Mouse (Mus musculus) embryonic facial prominence, embryonic 14.5 days (tissue): ENCODE results near the gene Pnmal2. TPM values are rescaled to one million over a fixed set of nuclear protein-coding genes. Genes with fewer than 3 reads are reported as not detected.

Experiments
- ATAC-seq: fragments of 200-750 bp; cut with Nextera tagmentation; 2 replicates; pipeline ENCODE4 v1.8.0; 2017; ENCODE audit warnings: low read depth, moderate number of reproducible peaks, moderate TSS enrichment
- DNase-seq: peaks from one replicate; pipeline ENCODE4 v3.0.0-alpha.2; 2015; ENCODE audit warnings: low spot score
- H3K27ac ChIP-seq: fragments of 300-500 bp; sonication (generic); replicated peaks from 2 replicates; pipeline ENCODE4 v1.5.1; 2014; ENCODE audit warnings: low read depth, mild to moderate bottlenecking, low read length, moderate library complexity
- H3K27me3 ChIP-seq: fragments of 300-500 bp; sonication (generic); replicated peaks from 2 replicates; pipeline ENCODE4 v1.6.1; 2014; ENCODE audit warnings: low read length; ENCODE audit not compliant: control insufficient read depth, insufficient read depth
- H3K36me3 ChIP-seq: fragments of 300-500 bp; sonication (generic); 2 replicates; pipeline ENCODE4 v1.6.1; 2014; ENCODE audit warnings: low read length, mixed read lengths; ENCODE audit not compliant: control insufficient read depth, insufficient read depth
- H3K4me1 ChIP-seq: fragments of 300-500 bp; sonication (generic); 2 replicates; pipeline ENCODE4 v1.6.1; 2014; ENCODE audit warnings: antibody characterized with exemption, low read length; ENCODE audit not compliant: control insufficient read depth, insufficient read depth
- H3K4me2 ChIP-seq: fragments of 300-500 bp; sonication (generic); 2 replicates; pipeline ENCODE4 v1.6.1; 2014; ENCODE audit warnings: low read depth, mild to moderate bottlenecking, low read length, moderate library complexity, mixed read lengths
- H3K4me3 ChIP-seq: fragments of 300-500 bp; sonication (generic); 2 replicates; pipeline ENCODE4 v1.5.1; 2014; ENCODE audit warnings: low read depth, mild to moderate bottlenecking, low read length
- H3K9ac ChIP-seq: fragments of 300-500 bp; sonication (generic); 2 replicates; pipeline ENCODE4 v1.6.1; 2014; ENCODE audit warnings: low read depth, mild to moderate bottlenecking, low read length, moderate library complexity, mixed read lengths
- H3K9me3 ChIP-seq: fragments of 300-500 bp; sonication (generic); 2 replicates; pipeline ENCODE4 v1.6.1; 2016; ENCODE audit warnings: low read length; ENCODE audit not compliant: control insufficient read depth
- WGBS: fragments of 180-500 bp; shearing (Covaris S2); extraction: QIAGEN DNeasy Blood & Tissue Kit; methylation state at CpG from one replicate; pipeline ENCODE4 v1.1.7; 2014; 5-methylcytosine and 5-hydroxymethylcytosine counted together
- polyA plus RNA-seq: library from polyadenylated mRNA; unstranded; fragments of >200 nt; fragmentation: Nextera tagmentation; extraction: Ambion mirVana; gene quantifications from 2 replicates; pipeline ENCODE4 v1.2.1, GENCODE M21; 2014

Gene Pnmal2
- polyA plus RNA-seq, 1 experiment from 2014 or later: 20.9 TPM

DNA sequence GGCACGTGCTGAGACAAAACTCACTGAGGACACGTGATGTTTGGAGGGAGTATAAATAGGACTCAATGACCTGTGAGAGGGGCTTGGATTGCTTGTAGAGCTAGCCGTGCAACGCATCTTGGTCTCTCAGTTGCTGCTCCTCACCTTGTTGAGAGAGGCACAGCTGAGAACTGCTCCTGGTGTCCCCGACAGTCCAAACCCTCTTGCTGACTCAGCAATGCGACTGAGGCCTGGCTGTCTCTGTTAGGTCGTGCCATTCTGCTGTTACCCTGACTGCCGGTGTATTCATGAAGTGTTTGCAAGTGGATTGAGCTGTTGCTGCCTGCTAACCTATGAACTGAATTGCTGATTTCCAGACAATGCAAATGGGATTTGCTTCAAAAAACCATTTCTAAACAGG lies 31.8 kb downstream of the Pnmal2 start:
- no peak overlapping the region for H3K4me3 ChIP-seq
- H3K4me1 ChIP-seq: 0 out of 2 replicates have a peak, but pooled peaks cover 3% of the 10 kb centered on the region
- 58% methylated on average over 8 of the region's 8 CpGs for WGBS
- no peak for DNase-seq
- H3K27ac ChIP-seq: no peak overlapping the region
- no peaks in the 10 kb centered on the region for H3K27me3 ChIP-seq
- no peak overlapping the region for H3K4me2 ChIP-seq
- no peak for ATAC-seq
- H3K9me3 ChIP-seq: no peaks in the 10 kb centered on the region
- H3K36me3 ChIP-seq: no peaks in the 10 kb centered on the region
- H3K9ac ChIP-seq: no peak overlapping the region

DNA sequence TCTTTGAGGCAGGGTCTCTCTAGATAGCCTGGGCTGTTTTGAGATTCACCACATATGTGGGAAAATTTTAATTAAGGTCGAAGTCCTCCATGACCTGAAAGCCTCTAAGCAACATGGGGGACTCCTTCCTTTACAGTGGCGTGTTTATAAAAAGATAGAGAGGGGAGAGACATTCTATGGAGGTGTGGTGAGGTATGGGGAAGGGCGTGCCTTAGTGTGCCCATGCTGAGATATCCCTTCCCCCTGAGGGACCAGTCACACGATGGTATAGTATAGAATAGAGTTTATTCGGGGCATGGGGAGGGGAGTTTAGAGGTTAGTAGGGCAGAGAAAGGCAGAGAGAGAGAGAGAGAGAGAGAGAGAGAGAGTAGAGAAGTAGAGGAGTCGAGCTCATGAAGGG lies 33.7 kb downstream of the Pnmal2 start:
- WGBS: 71% methylated on average over 6 of the region's 6 CpGs
- Histone ChIP-seq H3K36me3 (no peaks in the 10 kb centered on the region), H3K27ac (no peak overlapping the region), H3K4me3 (no peak overlapping the region), H3K9ac (no peak overlapping the region), H3K4me2 (no peak overlapping the region), H3K27me3 (no peaks in the 10 kb centered on the region), H3K4me1 (0 out of 2 replicates have a peak, but pooled peaks cover 3% of the 10 kb centered on the region), H3K9me3 (no peaks in the 10 kb centered on the region)
- no peak for ATAC-seq
- no peak for DNase-seq

DNA sequence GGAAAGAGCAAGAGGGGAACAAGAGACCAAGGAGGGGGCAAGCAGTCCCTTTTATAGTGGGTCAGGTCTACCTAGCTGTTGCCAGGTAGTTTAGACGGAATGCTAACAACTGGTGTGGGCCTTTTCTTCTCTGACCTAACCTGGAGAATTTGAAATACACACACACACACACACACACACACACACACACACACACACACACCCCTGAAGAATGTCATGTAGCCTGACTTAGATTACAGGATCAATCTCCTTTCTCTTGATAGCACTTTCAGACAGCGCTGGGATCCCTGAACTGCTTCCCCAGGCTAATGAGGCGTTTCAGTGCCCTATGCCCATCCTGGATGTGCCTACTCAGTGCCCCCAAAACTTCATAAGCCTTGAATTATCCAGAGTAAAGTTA lies 34.1 kb downstream of the Pnmal2 start:
- Histone ChIP-seq H3K9me3 (no peaks in the 10 kb centered on the region), H3K4me1 (0 out of 2 replicates have a peak, but pooled peaks cover 3% of the 10 kb centered on the region), H3K4me3 (no peak overlapping the region), H3K27me3 (no peaks in the 10 kb centered on the region), H3K4me2 (no peak overlapping the region), H3K36me3 (no peaks in the 10 kb centered on the region), H3K9ac (no peak overlapping the region), H3K27ac (no peak overlapping the region)
- DNase-seq (no peak), ATAC-seq (no peak)
- WGBS: 84% methylated on average over 3 of the region's 3 CpGs

DNA sequence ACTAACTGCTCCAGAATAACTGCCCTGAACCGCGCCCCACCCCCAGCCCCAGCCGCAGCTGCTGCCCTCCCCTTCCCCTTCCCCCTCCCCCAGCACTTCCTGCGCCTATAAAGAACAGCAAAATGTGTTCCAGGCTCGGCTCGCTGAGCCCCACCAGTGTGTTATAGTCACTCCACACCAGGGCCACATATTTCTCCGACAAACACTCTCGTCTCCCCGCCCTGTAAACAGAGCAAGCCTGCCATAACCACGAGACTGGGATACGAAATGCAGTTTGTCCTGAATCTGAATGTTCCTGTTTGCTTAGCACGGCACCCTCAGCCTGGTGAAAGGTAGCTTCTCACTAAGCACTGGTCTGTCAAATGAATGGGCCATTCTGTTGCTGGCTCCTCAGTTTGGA lies 35.9 kb downstream of the Pnmal2 start:
- no peaks in the 10 kb centered on the region for H3K27me3 ChIP-seq
- H3K4me2 ChIP-seq: peak overlapping the region; percentile 44
- H3K36me3 ChIP-seq: no peaks in the 10 kb centered on the region
- peak; percentile 69; the same call in 1 of the 2 replicates for ATAC-seq
- H3K4me3 ChIP-seq: peak overlapping the region; percentile 17
- H3K9ac ChIP-seq: peak overlapping the region; percentile 47
- 0 out of 2 replicates have a peak, but pooled peaks cover 3% of the 10 kb centered on the region for H3K4me1 ChIP-seq
- peak; percentile 77 for DNase-seq
- 3% methylated on average over 11 of the region's 12 CpGs for WGBS
- H3K27ac ChIP-seq: peak overlapping the region; percentile 73
- no peaks in the 10 kb centered on the region for H3K9me3 ChIP-seq

DNA sequence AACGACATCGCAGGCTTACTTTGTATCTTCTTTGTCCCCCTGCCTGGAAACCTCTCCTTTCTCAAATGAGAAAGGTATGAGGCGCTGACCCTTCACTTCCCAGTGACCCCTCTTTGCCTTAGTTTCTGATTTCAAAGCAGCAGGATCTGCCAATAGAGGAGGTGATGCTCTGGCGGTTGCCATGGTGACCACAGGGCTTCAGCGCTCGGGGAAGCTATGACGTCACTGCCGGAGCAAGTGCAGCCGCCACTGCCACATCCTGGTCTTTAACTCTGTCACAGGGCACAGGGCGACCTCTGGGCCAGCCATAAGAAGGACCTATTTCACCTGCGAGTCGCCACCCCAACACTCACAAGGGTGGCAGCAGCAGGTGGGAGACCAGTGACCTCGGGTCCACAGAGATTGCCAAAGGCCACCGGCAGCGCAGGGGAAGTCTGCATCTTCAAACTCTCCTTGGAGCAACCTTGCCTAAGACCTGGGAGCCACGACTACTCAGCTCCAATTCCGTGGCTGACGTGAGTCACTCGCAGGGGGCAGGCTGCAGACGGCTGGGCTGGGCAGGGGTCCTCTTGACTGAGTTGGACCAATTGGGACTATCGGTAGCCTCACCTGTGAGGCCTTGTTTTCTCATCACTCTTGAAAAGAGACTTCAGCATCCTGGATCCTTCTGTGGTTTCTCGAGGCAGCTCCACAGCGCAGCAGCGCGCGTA lies 38.5 kb downstream of the Pnmal2 start, which contains the start of gene Gm42372:
Gm42372 (plus strand) TSS at position 228 of the 710 bp plus-strand sequence.
- H3K9me3 ChIP-seq: no peaks in the 10 kb centered on the region
- no peaks in the 10 kb centered on the region for H3K27me3 ChIP-seq
- peak; percentile 47; the same call in 1 of the 2 replicates for ATAC-seq
- H3K36me3 ChIP-seq: no peaks in the 10 kb centered on the region
- H3K4me2 ChIP-seq: peak within 1 kb of the TSS; percentile 41
- H3K9ac ChIP-seq: peak within 1 kb of the TSS; percentile 28; the same call in 1 of the 2 replicates
- H3K27ac ChIP-seq: no peak within 1 kb of the TSS
- H3K4me1 ChIP-seq: peaks cover 6% of the 10 kb centered on the region
- H3K4me3 ChIP-seq: no peak within 1 kb of the TSS
- WGBS: 23% methylated on average over 24 of the region's 26 CpGs
- peak; percentile 81 for DNase-seq

DNA sequence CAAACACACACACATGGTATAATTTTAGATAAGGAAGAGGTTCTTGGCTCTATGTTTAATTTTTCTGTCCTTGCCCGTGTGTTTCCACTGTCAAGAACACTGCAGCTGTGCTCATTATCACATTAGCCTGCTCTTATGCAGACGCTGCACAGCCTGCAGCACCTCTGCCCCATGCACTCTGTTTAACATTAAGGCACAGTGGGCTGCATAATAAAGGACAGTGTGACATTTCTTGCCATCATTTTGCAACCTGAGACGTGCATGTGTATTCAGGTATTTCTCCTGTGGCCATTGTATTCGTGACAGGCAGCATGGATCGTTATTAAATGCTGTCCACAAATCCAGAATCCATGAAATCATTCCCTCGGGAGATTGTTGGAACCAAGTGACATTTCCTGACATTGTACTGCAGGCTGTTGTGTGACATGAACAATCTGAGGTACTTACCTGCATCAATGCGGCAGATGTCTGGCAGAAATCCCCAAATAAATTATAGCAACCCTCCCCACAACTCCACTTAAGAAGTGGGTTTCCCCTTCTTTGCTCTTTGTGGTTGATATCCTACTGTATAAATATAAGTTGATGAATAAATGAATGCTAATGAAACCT lies 43.2 kb downstream of the Pnmal2 start:
- WGBS: 26% methylated on average over 7 of the region's 7 CpGs
- DNase-seq: peak; percentile 51
- no peaks in the 10 kb centered on the region for H3K27me3 ChIP-seq
- H3K27ac ChIP-seq: peak overlapping the region; percentile 49; the same call in 1 of the 2 replicates
- H3K9me3 ChIP-seq: no peaks in the 10 kb centered on the region
- no peak overlapping the region for H3K4me2 ChIP-seq
- no peak for ATAC-seq
- no peak overlapping the region for H3K9ac ChIP-seq
- H3K36me3 ChIP-seq: no peaks in the 10 kb centered on the region
- no peak overlapping the region for H3K4me3 ChIP-seq
- peaks cover 37% of the 10 kb centered on the region for H3K4me1 ChIP-seq

DNA sequence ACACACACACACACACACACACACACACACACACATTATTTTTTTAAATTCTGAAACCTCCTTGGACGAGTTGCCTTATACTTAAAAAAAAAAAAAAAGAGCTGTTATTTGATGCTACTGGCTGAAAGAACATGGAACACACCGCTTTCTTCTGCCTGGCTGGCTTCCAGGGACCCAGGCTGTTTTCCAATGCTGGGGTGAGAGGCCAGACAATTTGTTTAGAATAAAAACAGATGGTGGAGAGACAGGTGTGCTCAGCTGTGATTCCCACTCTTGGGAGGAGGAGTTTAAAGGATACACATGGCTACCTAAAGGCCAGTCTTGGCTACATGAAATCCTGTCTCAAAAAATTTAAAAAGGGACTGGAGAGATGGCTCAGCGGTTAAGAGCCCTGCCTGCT lies 43.9 kb downstream of the Pnmal2 start:
- Histone ChIP-seq H3K4me2 (no peak overlapping the region), H3K9me3 (no peaks in the 10 kb centered on the region), H3K9ac (no peak overlapping the region), H3K27ac (peak overlapping the region; percentile 49; the same call in 1 of the 2 replicates), H3K36me3 (no peaks in the 10 kb centered on the region), H3K4me3 (no peak overlapping the region), H3K4me1 (peaks cover 40% of the 10 kb centered on the region), H3K27me3 (no peaks in the 10 kb centered on the region)
- WGBS: 26% methylated on average over 3 of the region's 3 CpGs
- DNase-seq (peak; percentile 90), ATAC-seq (peak; percentile 23)

DNA sequence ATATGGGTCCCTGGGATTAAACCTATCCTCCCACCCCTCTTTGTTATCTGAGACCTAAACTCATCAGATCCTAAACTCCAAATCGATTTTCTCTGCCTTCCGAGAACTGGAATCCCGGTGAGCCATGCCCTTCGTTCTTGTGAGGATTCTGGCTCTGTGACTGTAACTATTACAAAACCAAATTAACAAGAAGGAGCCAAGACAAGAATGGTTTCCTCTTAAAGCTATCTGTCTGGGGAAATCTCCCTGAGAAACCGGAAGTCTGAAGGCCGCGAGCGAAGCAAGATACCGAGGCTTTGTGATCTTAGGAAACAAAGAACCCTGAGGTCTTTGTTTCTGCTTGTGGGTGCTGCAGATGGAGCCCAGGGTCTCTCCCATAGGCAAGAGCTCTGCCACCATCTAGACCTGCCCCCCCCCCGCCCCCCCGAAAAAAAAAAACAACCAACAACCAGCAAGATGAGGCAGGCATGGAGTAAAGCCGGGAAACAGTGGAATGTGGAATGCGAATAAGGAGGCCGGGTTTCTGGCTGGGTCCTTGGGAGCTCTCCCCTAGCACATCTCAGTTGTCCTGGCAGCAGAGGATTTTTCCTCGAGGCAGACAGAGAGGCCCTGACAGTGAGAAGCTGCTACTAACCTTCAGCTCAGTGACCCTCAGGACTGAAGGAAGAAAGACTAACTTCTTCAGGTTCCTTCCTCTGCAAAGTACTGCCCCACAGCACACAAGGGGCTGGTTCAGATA lies 45.7 kb downstream of the Pnmal2 start:
- Histone ChIP-seq H3K9ac (no peak overlapping the region), H3K4me3 (no peak overlapping the region), H3K9me3 (no peaks in the 10 kb centered on the region), H3K27me3 (no peaks in the 10 kb centered on the region), H3K4me2 (peak overlapping the region; percentile 25; the same call in 1 of the 2 replicates), H3K4me1 (peaks cover 47% of the 10 kb centered on the region), H3K27ac (peak overlapping the region; percentile 92), H3K36me3 (no peaks in the 10 kb centered on the region)
- DNase-seq: peak; percentile 73
- WGBS: 22% methylated on average over 15 of the region's 15 CpGs
- no peak for ATAC-seq
